Mouse (Mus musculus) thymus, postnatal 4 days (tissue): Measurements from ENCODE around the gene Ppm1b.
"Not testable (repeated sequence)": the region's sequence is repeated elsewhere in the genome, so short reads cannot be mapped to it uniquely, and the experiment has no call there.

Source experiments
- DNase-seq: peaks from one replicate; pipeline ENCODE4 v3.0.0; 2021

Ppm1b gene

DNA sequence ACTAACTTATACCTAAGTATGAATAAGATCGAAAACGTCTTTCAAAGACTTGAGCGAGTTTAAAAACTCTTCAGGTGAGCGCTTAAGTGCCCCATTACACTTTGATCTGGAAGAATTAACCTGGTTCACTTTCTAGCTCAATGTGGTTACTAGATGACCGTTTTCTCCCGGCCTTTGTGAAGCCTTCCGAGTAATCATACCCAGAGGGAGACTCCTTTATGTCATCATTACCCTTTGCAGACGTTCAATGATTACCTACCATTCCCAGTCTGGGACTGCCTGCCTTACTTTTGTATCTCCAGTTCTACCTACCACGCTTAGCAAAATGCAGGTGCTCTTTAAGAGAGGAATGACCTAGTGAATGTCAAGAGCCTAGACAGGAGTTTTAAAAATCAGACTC lies at the start of gene Ppm1b:
Ppm1b (plus strand) TSS at position 301 of the 400 bp plus-strand sequence.
- DNase-seq = no peak

- DNase-seq = no peak
Observed at GRCm38 (mm10) chr17:84921666-84922376, 34.7 kb upstream of the Ppm1b start.

DNA sequence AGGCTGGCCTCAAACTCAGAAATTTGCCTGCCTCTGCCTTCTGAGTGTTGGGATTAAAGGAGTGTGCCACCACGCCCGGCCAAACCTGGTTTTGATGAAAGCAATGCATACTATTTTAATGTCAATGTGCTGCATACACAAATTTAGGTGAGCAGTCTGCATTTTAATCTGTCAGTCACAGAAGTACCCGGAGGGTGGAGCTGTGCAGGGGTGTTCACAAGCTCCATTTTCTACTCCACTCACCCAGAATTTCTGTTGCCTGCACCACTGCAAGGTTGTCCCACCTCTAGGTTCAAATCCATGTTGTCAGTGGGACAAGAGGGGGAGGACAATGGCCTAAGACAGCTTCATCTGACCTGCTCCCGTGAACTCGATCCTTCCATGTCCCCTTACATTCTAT lies 31.8 kb upstream of the Ppm1b start:
- no peak for DNase-seq

DNA sequence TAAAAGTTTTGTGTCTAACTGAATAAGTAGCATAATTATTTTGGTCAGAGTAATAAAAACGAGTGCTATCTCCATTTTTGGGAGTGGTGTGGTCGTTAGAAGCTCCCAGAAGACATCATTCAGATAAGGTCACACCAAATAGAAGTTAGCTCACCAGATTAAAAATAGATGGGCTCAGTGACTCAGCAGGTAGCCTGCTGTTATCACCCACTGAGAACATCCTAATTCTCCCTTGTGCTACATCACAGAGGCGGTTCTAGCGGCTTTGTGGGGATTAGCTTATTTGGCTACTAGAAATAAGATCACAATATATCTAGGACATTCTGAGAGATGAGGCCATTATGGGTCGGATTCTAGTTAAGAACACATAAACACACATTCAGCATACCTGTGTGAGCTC lies 30.3 kb upstream of the Ppm1b start:
- no peak for DNase-seq

DNA sequence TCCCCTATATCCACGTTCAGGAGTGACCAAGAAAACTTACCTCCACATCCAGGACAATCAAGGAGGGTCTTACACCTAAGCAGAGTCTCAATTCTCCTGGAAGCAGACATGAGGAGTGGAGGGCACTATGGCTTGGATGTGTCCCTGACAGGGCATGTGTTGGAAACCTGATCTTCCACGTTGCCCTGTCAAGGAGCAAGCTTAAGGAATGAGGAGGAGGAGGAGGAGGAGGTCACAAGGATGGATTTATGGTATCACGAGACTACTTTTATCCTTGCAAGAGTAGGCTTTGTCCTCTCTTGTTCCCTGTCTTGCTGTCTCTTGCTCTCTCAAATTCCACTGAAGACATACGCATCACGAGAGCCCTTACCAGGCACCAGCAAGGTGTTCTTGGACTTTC lies 29.0 kb upstream of the Ppm1b start:
- no peak for DNase-seq

DNA sequence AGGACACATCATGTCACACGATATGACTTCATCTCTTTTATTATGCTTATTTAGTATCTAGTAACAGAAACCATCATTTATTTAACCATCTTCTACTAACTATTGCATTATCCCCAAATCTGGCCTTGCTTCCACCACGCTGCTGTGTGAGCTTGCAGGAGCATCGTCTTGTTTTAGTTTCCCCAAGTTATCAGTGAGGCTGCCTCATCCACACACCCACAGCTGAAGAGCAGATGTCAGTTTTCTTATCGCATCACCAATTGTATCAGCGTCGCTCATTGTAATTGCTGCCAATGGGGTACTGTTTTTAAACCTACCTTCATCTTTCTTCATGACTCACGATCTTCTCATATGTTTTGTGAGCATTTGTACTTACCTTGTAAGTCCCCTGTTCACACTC lies 23.6 kb upstream of the Ppm1b start:
- no peak for DNase-seq

DNA sequence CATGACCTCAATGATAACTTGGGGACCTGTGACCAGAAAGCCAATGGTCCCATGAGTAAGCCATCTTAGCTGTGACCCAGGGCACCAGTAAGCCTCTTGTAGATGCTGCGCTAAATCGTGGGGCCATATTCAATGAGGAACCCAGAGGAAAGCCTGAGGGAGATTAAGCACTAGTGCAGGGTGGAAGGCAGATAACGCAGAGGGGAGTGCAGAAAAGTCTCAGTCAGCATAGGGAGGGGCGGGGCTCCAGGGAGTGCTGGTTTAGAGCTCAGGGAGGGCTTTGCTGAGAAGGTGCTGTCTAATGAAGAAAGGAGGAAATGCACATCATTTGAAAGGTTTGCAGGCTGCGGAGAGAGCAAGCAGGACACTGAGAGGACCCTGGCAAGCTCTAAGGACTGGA lies 22.6 kb upstream of the Ppm1b start:
- DNase-seq = no peak

GRCm38 (mm10) chr17:84935620-84936019 lies 20.9 kb upstream of the Ppm1b start:
- not testable (repeated sequence) for DNase-seq

- no peak for DNase-seq
Observed at GRCm38 (mm10) chr17:84936301-84936700, 20.2 kb upstream of the Ppm1b start.

DNA sequence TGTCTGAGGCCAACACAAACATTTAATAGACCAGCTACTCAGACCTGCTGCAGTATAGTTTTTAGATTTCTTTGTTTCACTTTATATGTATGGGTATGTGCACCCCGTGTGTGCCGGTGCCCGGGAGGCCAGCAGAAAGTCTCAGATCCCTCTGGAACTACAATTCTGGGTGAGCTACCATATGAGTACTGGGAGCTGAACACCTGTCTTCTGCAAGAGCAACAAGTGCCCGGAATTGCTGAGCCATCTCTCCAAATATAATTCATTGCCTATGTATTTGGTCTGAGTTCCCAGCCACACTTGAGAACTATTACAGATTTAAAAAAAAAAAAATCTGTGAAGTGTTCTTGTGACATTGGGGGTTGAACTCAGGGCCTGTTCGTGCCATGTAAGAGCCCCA lies 19.7 kb upstream of the Ppm1b start:
- DNase-seq = no peak

DNA sequence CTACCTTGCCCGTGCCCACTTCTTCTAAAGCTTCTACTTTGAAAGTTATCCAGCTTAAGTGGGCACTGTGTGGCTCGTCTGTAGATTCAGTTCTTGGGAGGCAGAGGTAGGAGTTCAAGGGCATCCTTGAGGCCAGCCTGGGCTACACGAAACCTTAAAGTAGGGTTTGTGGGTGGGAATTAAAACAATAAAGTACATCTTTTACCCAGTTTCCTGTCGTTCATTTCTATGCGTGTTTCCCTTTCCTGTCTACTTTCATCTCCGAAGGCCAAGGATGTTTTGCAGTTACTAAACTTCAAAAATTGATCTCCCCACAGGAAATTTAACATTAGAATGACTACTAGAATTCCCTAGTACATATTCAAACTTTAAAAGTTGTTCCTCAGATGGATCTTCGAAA lies 19.3 kb upstream of the Ppm1b start:
- DNase-seq = no peak

DNA sequence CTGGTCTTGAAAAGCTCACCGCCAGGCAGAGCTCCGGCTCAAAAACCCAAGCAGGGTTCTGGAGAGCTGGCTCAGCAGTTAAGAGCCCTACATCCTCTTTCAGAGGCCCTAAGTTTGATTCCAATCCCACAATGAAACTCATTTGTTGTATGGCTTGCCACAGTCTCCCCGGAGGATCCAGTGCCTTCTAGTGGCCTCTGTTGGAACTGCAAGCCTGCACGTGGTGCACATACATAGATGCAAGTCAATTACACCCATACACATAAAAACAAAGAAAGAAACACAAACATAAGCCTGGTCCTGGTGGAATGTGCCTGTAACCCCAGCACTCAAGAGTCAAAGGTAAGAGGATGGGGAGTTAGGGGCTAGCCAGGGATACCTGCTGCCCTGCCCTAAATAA lies 18.3 kb upstream of the Ppm1b start:
- peak; percentile 48 for DNase-seq

DNA sequence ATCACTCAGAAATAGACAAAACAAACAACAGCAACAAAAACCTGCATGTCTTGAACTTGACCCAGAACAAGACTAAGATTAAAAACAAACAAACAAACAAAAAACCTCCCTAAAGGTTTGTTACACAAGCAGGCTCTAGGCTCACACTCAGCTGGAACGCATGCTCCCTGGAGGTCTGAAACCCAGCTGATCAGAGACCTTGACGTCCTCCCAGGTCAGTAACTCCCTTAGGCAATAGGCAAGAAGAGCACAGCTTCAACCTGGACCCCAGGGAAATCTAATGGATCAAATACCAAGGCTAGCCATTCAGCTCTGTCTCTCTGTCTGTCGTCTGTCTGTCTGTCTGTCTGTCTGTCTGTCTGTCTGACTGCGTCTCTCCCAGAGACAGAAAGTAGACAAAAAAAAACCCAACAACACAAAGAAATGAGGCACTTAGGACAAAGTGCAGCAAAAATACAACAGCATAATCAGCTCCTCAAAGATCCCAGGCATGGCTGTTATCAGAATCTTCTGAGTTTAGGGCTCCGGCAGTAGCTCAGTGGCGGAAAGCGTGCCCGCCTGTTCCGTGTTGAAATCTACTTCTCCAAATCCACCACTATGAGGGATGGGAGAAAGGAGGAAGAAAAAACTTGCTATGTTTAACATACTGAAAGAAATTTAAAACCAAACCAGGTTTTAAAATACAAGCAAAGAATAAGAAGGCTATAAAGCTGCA lies 16.4 kb upstream of the Ppm1b start:
- DNase-seq = no peak

- DNase-seq = no peak
Observed at GRCm38 (mm10) chr17:84941291-84941868, 15.2 kb upstream of the Ppm1b start.

- DNase-seq = no peak
Observed at GRCm38 (mm10) chr17:84942358-84943032, 14.0 kb upstream of the Ppm1b start.

DNA sequence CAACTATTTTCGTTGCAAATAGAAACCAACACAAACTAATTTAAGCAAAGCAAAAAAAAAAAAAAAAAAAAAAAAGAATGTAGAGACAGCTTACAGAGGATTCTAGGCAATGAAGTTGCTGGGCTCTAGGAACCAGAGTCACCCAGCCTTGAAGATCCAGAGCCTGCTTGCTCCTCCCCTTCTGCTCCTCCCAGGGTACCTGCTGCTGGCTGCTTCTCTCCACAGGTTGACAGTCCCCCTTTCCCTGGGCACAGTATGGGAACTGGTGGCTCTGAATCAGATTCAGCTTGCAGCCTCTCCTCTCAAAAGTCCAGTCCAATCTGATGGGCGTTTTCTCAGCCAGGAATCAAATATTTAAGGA lies 13.5 kb upstream of the Ppm1b start:
- DNase-seq = no peak

DNA sequence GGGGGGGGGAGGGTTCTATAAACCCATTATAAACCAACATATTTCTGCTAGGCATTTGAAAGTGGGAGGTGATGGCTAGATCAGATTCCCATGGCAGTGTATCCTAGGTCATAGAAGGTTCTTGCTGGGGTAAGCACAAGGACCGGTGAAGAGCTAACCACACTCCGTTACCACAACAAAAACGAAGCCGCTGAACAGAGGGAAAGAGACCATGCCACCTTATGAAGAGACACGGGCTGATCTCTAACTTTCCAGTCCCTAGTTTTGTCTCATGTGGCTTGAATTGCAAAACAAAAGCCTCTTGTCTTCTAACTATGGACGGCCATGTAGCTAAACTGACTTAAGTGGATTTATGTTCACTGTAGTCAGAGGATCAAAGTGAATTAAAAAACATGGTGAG lies 12.2 kb upstream of the Ppm1b start:
- DNase-seq = no peak

DNA sequence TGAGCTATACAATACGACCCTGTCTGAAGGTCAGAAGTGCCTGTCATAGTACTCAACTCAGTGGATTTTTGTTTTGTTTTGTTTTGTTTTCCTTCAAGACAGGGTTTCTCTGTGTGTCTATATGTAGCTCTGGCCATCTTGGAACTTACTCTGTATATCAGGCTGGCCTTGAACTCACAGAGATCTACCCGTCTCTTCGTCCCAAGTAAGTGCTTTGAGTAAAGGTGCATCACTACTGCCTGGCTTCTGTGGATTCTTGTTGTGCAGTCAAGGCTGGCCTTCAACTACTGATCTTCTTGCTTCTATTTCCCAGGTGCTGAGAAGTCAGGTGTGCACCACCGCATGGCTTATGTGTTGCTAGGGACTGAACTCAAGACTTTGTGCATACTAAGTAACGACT lies 4.0 kb upstream of the Ppm1b start:
- no peak for DNase-seq

GRCm38 (mm10) chr17:84953776-84954175 lies 2.8 kb upstream of the Ppm1b start:
- DNase-seq = no peak

GRCm38 (mm10) chr17:84954881-84955280 lies 1.7 kb upstream of the Ppm1b start:
- no peak for DNase-seq

GRCm38 (mm10) chr17:84956931-84957486 lies 468 bp downstream of the Ppm1b start:
- peak; percentile 86 for DNase-seq

DNA sequence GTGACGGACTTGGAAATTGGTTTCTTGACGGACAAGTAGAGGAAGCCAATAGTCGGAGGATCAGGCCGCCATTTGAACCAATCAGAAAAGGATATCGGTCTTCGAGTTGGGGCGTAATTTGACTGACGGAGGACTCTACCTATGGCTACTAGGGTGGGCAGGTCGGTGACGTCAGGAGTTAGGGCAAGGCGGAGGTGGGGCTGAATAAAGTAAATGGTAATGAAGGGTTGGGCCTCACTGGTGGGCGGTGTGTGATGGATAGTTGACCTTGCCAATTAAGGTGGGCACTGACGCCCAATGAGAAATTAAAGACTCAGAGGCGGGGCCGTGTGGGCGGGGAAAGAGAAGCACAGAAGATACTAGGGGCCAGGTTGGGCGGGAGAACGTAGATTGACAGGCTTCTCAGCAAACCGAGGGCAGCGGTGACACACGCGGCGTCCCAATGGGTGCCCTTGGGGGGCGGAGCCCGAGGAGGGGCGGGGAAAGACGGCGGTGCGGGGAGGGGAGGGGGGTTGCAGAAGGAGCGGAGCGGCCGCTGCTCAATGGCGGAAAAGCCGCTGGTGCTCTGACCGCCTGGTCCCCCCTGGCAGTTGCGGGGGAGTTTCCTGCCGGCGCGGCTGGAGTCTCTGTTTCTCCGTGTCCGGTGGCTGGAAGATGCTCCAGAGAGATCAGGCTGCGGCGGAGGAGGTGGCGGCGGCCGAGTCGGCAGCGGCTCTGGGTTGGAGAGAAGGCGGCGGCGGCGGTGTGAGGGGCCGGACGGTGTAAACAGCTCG lies 1.1 kb downstream of the Ppm1b start:
- DNase-seq = peak; percentile 99
